Mouse (Mus musculus): ENCODE data around the gene Plscr5.
"Not testable (repeated sequence)": the region's sequence is repeated elsewhere in the genome, so short reads cannot be mapped to it uniquely, and the experiment has no call there.

Gene Plscr5

GRCm38 (mm10) chr9:92192636-92193035 is at the start of gene Plscr5:
Plscr5 (plus strand) TSS chr9:92192936.
- DNase-seq: not testable (repeated sequence)

GRCm38 (mm10) chr9:92147555-92148248 is 45.0 kb upstream of the Plscr5 start:
- peak; percentile 9 to 15 for DNase-seq

- no peak for DNase-seq
Measured at GRCm38 (mm10) chr9:92162213-92162612, 30.5 kb upstream of the Plscr5 start.

GRCm38 (mm10) chr9:92173318-92173985 is 19.3 kb upstream of the Plscr5 start:
- DNase-seq: no peak

GRCm38 (mm10) chr9:92174176-92175075 is 18.3 kb upstream of the Plscr5 start:
- DNase-seq: peak in 1 of 2 experiments; percentile 1

- no peak for DNase-seq
Measured at GRCm38 (mm10) chr9:92178861-92179469, 13.8 kb upstream of the Plscr5 start.

GRCm38 (mm10) chr9:92191295-92191694 is 1.4 kb upstream of the Plscr5 start:
- no peak for DNase-seq

GRCm38 (mm10) chr9:92198408-92198807 is 5.7 kb downstream of the Plscr5 start:
- DNase-seq: no peak

- DNase-seq: no peak
Measured at GRCm38 (mm10) chr9:92199564-92199963, 6.8 kb downstream of the Plscr5 start.

- no peak for DNase-seq
Measured at GRCm38 (mm10) chr9:92204397-92204796, 11.7 kb downstream of the Plscr5 start.

GRCm38 (mm10) chr9:92207307-92207706 is 14.6 kb downstream of the Plscr5 start:
- DNase-seq: peak; percentile 26 to 60

GRCm38 (mm10) chr9:92207757-92208156 is 15.0 kb downstream of the Plscr5 start:
- no peak for DNase-seq

- no peak for DNase-seq
Measured at GRCm38 (mm10) chr9:92209850-92210249, 17.1 kb downstream of the Plscr5 start.

GRCm38 (mm10) chr9:92210386-92210967 is 17.7 kb downstream of the Plscr5 start:
- DNase-seq: no peak

GRCm38 (mm10) chr9:92211048-92211447 is 18.3 kb downstream of the Plscr5 start:
- DNase-seq: no peak

GRCm38 (mm10) chr9:92217484-92217883 is 24.7 kb downstream of the Plscr5 start:
- DNase-seq: peak in 1 of 2 experiments; percentile 13

- no peak for DNase-seq
Measured at GRCm38 (mm10) chr9:92217896-92218295, 25.2 kb downstream of the Plscr5 start.

- no peak for DNase-seq
Measured at GRCm38 (mm10) chr9:92220151-92220550, 27.4 kb downstream of the Plscr5 start.

GRCm38 (mm10) chr9:92221480-92221879 is 28.7 kb downstream of the Plscr5 start:
- no peak for DNase-seq

- no peak for DNase-seq
Measured at GRCm38 (mm10) chr9:92224598-92225231, 32.0 kb downstream of the Plscr5 start.

- DNase-seq: no peak
Measured at GRCm38 (mm10) chr9:92226127-92226655, 33.5 kb downstream of the Plscr5 start.

GRCm38 (mm10) chr9:92226795-92227194 is 34.1 kb downstream of the Plscr5 start:
- DNase-seq: no peak

Data from kidney, adult 8-10 months (tissue).